Mouse (Mus musculus) heart, adult 2 months (tissue): ENCODE measurements around the gene Siglece.

Experiments
- CTCF ChIP-seq: fragments of 200-600 bp; IDR thresholded peaks from 2 replicates; pipeline ENCODE4 v1.8.1; 2022; ENCODE audit warnings: antibody characterized with exemption, mild to moderate bottlenecking, moderate library complexity
- EP300 ChIP-seq: fragments of 200-500 bp; IDR thresholded peaks from 2 replicates; pipeline ENCODE4 v1.6.1; 2011; ENCODE audit warnings: low read depth, low read length, control low read depth; ENCODE audit not compliant: insufficient read depth

- TF ChIP-seq CTCF: no peak
- peak; percentile 33; the same call in 1 of the 2 replicates for TF ChIP-seq EP300
Observed at GRCm38 (mm10) chr7:43685088-43685487, 25.1 kb upstream of the Siglece start.
